Mouse (Mus musculus): ENCODE measurements around the gene Mcoln2.

GRCm38 (mm10) chr3:146211141-146211747 lies 61.6 kb downstream of the Mcoln2 start:
- TF ChIP-seq CTCF (conservative IDR thresholded peaks at IDR 0.05; ENCODE audit: insufficient read depth, insufficient read length, low read depth, low read length) = no peak
- no peak for TF ChIP-seq POLR2A (IDR thresholded peaks at IDR 0.05; ENCODE audit: low read depth, low read length)
